Mouse (Mus musculus): Measurements from ENCODE around the gene Smcr8. TPM values are rescaled to one million over a fixed set of nuclear protein-coding genes. Genes with fewer than 3 reads are reported as not detected.
A peak's percentile ranks its signal among the peaks of the same experiment; 100 is the strongest.

The Smcr8 gene
- polyA plus RNA-seq, 1 experiment = 16.4 TPM

DNA sequence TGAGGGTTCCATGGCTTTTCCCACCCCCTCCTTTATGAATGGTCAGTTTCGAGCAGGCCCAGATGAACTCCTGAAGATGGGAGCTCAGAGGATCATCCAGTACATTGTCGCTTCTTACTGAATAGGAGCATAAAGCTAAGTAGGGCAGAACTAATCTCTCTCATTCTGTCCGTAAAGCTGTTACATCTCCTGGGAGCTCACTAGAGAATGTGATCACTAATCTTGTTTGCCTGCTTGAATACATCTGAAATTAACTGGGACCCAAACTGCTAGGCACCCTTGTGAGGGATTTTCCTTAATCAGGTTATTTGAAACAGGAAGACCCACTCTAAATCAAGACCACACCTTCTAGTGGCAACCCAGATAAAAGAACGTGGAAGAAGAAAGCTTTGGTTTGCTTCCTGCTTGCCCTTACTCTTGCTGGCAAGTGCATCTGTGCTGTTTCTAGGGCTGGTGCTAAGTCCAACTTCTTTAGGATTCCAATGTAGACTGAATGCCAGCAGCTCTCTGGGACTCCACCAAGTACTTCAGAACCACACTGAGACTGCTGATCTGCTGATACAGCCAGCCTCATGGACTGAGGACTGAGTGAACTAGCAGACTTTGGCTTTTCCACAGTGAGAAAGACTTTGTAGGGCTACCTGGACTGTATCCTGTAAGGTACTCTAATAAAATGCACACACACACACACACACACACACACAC, 50.1 kb downstream of the Smcr8 start:
- WGBS = 28% methylated on average over 4 of the region's 4 CpGs
- 0 out of 2 replicates have a peak, but pooled peaks cover 3% of the 10 kb centered on the region for H3K4me1 ChIP-seq (ENCODE audit: control insufficient read depth, insufficient read depth, low read length)
- no peak for DNase-seq
- H3K27me3 ChIP-seq (ENCODE audit: control insufficient read depth, insufficient read depth, low read length) = no peaks in the 10 kb centered on the region
- H3K4me3 ChIP-seq (replicated peaks; ENCODE audit: insufficient read depth, low read depth, low read length) = no peak overlapping the region
- H3K27ac ChIP-seq (ENCODE audit: insufficient read depth, low read length) = no peak overlapping the region
- TF ChIP-seq POLR2A (IDR thresholded peaks at IDR 0.05; ENCODE audit: borderline replicate concordance, insufficient read depth, low read length) (no peak), CTCF (IDR thresholded peaks at IDR 0.05; ENCODE audit: borderline replicate concordance, insufficient read depth, low read depth, low read length) (no peak)

DNA sequence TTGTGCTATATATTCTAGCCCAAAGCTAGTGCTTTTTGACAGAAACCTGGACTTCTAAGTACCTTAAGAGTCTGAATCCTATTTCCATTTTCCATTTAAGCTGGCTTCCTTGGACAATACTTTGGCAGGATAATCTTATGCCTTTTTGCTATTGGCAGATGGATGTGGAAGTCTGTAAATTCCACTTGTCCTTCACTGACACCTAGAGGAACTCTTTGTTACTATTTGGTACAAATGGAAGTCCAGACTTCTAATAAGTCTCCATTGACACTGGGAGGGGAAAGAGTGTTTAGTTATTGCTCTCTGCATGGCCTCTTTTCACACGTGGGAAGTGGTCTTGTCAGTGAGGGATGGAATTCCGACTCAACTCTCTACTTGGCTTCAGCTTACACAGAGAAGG, 51.6 kb downstream of the Smcr8 start:
- Histone ChIP-seq H3K4me3 (replicated peaks; ENCODE audit: insufficient read depth, low read depth, low read length) (no peak overlapping the region), H3K27ac (ENCODE audit: insufficient read depth, low read length) (no peak overlapping the region), H3K4me1 (ENCODE audit: control insufficient read depth, insufficient read depth, low read length) (0 out of 2 replicates have a peak, but pooled peaks cover 3% of the 10 kb centered on the region), H3K27me3 (ENCODE audit: control insufficient read depth, insufficient read depth, low read length) (no peaks in the 10 kb centered on the region)
- WGBS = 31% methylated on average over 2 of the region's 2 CpGs
- TF ChIP-seq POLR2A (IDR thresholded peaks at IDR 0.05; ENCODE audit: borderline replicate concordance, insufficient read depth, low read length) = no peak
- TF ChIP-seq CTCF (IDR thresholded peaks at IDR 0.05; ENCODE audit: borderline replicate concordance, insufficient read depth, low read depth, low read length) = no peak
- DNase-seq = no peak

DNA sequence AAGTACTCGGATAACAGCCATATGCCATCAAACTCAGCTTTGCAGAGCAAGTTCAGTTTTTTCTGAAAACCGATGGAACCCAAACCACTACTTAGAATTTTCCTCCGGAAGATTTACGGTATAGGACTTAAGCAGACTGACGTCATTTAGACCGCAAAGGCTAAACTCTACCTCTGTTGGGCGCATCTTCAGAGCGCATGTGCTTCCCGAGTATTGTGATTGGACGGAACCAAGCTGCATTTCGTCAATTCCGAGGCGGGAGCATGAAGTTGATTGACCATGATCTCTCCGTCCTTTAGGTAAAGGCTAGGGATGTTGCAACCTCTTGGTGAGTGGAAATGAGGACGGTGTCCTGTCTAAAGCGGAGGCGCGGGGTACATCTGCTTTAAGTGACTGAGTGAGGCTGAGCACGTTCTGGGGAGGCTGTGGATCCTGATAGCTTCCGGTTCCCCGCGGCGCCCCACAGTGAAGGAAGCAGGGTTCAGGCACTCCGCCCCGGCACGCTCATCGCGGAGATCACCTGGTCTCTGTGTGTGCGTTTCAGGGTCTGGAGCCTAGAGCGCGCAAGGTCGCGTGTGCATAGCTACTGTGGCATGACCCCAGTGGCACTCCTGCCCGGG, 53.2 kb downstream of the Smcr8 start, which contains the start of gene Dhrs7b:
Gene Dhrs7b (plus strand): TSS at position 199 of the 620 bp plus-strand sequence.
- DNase-seq = peak; percentile 92 to 95
- Histone ChIP-seq H3K27me3 (ENCODE audit: control insufficient read depth, insufficient read depth, low read length) (no peaks in the 10 kb centered on the region), H3K4me1 (ENCODE audit: control insufficient read depth, insufficient read depth, low read length) (0 out of 2 replicates have a peak, but pooled peaks cover 3% of the 10 kb centered on the region), H3K4me3 (replicated peaks; ENCODE audit: insufficient read depth, low read depth, low read length) (peak within 1 kb of the TSS; percentile 94), H3K27ac (ENCODE audit: insufficient read depth, low read length) (peak within 1 kb of the TSS; percentile 52)
- TF ChIP-seq POLR2A (IDR thresholded peaks at IDR 0.05; ENCODE audit: borderline replicate concordance, insufficient read depth, low read length) (peak; percentile 84), CTCF (IDR thresholded peaks at IDR 0.05; ENCODE audit: borderline replicate concordance, insufficient read depth, low read depth, low read length) (no peak)
- WGBS = under 1% methylated on average over 34 of the region's 34 CpGs

DNA sequence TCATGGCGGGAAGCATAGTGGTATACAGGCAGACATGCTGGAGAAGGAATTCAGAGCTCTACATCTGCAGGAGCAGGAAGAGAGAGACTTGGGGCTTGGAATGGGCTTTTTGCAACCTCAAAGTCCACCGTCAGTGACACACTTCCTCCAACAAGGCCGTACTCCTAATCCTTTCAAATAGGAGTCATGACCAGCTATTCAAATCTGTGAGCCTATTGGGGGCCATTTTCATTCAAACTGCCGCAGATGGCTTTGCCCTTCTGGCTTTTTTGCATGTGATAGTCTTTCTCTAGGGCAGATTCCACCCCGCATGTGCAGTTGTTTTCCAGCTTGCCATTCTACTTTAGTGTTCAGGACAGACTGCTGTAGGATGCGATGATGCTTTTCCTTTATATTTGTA, 59.6 kb downstream of the Smcr8 start:
- no peak for DNase-seq
- Histone ChIP-seq H3K4me1 (ENCODE audit: control insufficient read depth, insufficient read depth, low read length) (0 out of 2 replicates have a peak, but pooled peaks cover 2% of the 10 kb centered on the region), H3K27me3 (ENCODE audit: control insufficient read depth, insufficient read depth, low read length) (no peaks in the 10 kb centered on the region), H3K4me3 (replicated peaks; ENCODE audit: insufficient read depth, low read depth, low read length) (no peak overlapping the region), H3K27ac (ENCODE audit: insufficient read depth, low read length) (no peak overlapping the region)
- WGBS = 94% methylated on average over 6 of the region's 6 CpGs
- no peak for TF ChIP-seq CTCF (IDR thresholded peaks at IDR 0.05; ENCODE audit: borderline replicate concordance, insufficient read depth, low read depth, low read length)
- no peak for TF ChIP-seq POLR2A (IDR thresholded peaks at IDR 0.05; ENCODE audit: borderline replicate concordance, insufficient read depth, low read length)

Other genes with a start within 250 kb of the Smcr8 start
- 25.2 and 27.3 TPM in 2 replicates for gene Alkbh5, start 241.1 kb upstream of the Smcr8 start, polyA plus RNA-seq (2012; rRNA removed)
- gene Llgl1, start 77.8 kb upstream of the Smcr8 start, polyA plus RNA-seq (2012; rRNA removed) = 88.3 and 90.5 TPM in 2 replicates
- 160 and 177 TPM in 2 replicates for gene Flii, start 50.3 kb upstream of the Smcr8 start, polyA plus RNA-seq (2012; rRNA removed)
- gene Mief2, start 49.1 kb upstream of the Smcr8 start, polyA plus RNA-seq (2012; rRNA removed) = 27.4 and 28.4 TPM in 2 replicates
- gene Top3a, start 159 bp upstream of the Smcr8 start, polyA plus RNA-seq (2012; rRNA removed) = 6.8 and 7.2 TPM in 2 replicates
- gene Shmt1, start 34.2 kb downstream of the Smcr8 start, polyA plus RNA-seq (2012; rRNA removed) = 3.3 and 4.5 TPM in 2 replicates
- gene Dhrs7b, start 53.1 kb downstream of the Smcr8 start, polyA plus RNA-seq (2012; rRNA removed) = 21.5 and 21.9 TPM in 2 replicates
- 58.3 and 62.7 TPM in 2 replicates for gene Tmem11, start 101.7 kb downstream of the Smcr8 start, polyA plus RNA-seq (2012; rRNA removed)
- gene Natd1, start 137.2 kb downstream of the Smcr8 start, polyA plus RNA-seq (2012; rRNA removed) = 16.6 and 16.7 TPM in 2 replicates
- 15.6 and 18.2 TPM in 2 replicates for gene Map2k3, start 154.5 kb downstream of the Smcr8 start, polyA plus RNA-seq (2012; rRNA removed)
- 80.1 and 87.2 TPM in 2 replicates for gene Kcnj12, start 245.0 kb downstream of the Smcr8 start, polyA plus RNA-seq (2012; rRNA removed)

All from cerebellum, adult 2 months (tissue).